Mouse (Mus musculus) intestine, embryonic 15.5 days (tissue): ENCODE results near the gene Bad. TPM values are rescaled to one million over a fixed set of nuclear protein-coding genes. Genes with fewer than 3 reads are reported as not detected.
A peak's percentile ranks its signal among the peaks of the same experiment; 100 is the strongest.
"Not testable (repeated sequence)": the region's sequence is repeated elsewhere in the genome, so short reads cannot be mapped to it uniquely, and the experiment has no call there.

Source experiments
- ATAC-seq: fragments of 200-750 bp; cut with Nextera tagmentation; 2 replicates; pipeline ENCODE4 v1.8.0; 2017; ENCODE audit warnings: moderate TSS enrichment, moderate library complexity
- H3K27ac ChIP-seq: fragments of 300-500 bp; sonication (generic); 2 replicates; pipeline ENCODE4 v1.5.1; 2015; ENCODE audit warnings: mild to moderate bottlenecking, inconsistent platforms
- H3K27me3 ChIP-seq: fragments of 300-500 bp; sonication (generic); replicated peaks from 2 replicates; pipeline ENCODE4 v1.6.1; 2015; ENCODE audit warnings: inconsistent platforms
- H3K36me3 ChIP-seq: fragments of 300-500 bp; sonication (generic); 2 replicates; pipeline ENCODE4 v1.6.1; 2015; ENCODE audit warnings: inconsistent platforms
- H3K4me1 ChIP-seq: fragments of 300-500 bp; sonication (generic); replicated peaks from 2 replicates; pipeline ENCODE4 v1.6.1; 2015; ENCODE audit warnings: inconsistent platforms
- H3K4me2 ChIP-seq: fragments of 300-500 bp; sonication (generic); replicated peaks from 2 replicates; pipeline ENCODE4 v1.6.1; 2015; ENCODE audit warnings: mild to moderate bottlenecking, inconsistent platforms
- H3K4me3 ChIP-seq: fragments of 300-500 bp; sonication (generic); replicated peaks from 2 replicates; pipeline ENCODE4 v1.5.1; 2015; ENCODE audit warnings: inconsistent platforms
- H3K9ac ChIP-seq: fragments of 300-500 bp; sonication (generic); 2 replicates; pipeline ENCODE4 v1.6.1; 2015; ENCODE audit warnings: inconsistent platforms
- H3K9me3 ChIP-seq: fragments of 300-500 bp; sonication (generic); 2 replicates; pipeline ENCODE4 v1.6.1; 2016; ENCODE audit warnings: inconsistent platforms
- WGBS: fragments of 180-500 bp; shearing (Covaris S2); methylation state at CpG from one replicate; pipeline ENCODE4 v1.1.7; 2015; 5-methylcytosine and 5-hydroxymethylcytosine counted together
- polyA plus RNA-seq: library from polyadenylated mRNA; unstranded; fragments of >200 nt; fragmentation: Nextera tagmentation; extraction: Ambion mirVana; gene quantifications from 2 replicates; pipeline ENCODE4 v1.2.1, GENCODE M21; 2015

Gene Bad
- polyA plus RNA-seq, 1 experiment from 2014 or later: 70.0 TPM

DNA sequence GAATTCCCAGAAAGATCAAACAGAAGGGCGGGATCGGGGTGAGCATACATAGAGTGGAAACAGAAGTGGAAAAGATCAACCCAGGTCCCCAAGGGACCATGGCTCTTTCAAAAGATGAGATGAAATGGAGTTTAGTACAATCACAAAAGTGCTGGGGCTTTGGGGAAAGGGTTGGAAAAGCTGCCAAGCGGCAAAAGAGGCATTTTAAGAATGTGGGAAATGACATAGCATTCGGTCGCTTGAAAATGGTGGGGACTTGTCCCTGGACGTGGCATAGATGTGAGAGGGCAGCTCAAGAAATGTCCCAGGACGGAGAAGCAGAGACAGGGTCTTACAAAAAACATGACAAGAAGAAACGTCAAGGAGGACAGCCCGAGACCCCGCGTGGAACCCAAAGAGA lies 32.6 kb upstream of the Bad start:
- Histone ChIP-seq H3K9ac (peak overlapping the region; percentile 68), H3K9me3 (no peaks in the 10 kb centered on the region), H3K27ac (peak overlapping the region; percentile 99), H3K36me3 (peaks cover 35% of the 10 kb centered on the region), H3K27me3 (no peaks in the 10 kb centered on the region), H3K4me2 (peak overlapping the region; percentile 77), H3K4me1 (peaks cover 20% of the 10 kb centered on the region), H3K4me3 (peak overlapping the region; percentile 56)
- 8% methylated on average over 11 of the region's 11 CpGs for WGBS
- ATAC-seq: no peak

DNA sequence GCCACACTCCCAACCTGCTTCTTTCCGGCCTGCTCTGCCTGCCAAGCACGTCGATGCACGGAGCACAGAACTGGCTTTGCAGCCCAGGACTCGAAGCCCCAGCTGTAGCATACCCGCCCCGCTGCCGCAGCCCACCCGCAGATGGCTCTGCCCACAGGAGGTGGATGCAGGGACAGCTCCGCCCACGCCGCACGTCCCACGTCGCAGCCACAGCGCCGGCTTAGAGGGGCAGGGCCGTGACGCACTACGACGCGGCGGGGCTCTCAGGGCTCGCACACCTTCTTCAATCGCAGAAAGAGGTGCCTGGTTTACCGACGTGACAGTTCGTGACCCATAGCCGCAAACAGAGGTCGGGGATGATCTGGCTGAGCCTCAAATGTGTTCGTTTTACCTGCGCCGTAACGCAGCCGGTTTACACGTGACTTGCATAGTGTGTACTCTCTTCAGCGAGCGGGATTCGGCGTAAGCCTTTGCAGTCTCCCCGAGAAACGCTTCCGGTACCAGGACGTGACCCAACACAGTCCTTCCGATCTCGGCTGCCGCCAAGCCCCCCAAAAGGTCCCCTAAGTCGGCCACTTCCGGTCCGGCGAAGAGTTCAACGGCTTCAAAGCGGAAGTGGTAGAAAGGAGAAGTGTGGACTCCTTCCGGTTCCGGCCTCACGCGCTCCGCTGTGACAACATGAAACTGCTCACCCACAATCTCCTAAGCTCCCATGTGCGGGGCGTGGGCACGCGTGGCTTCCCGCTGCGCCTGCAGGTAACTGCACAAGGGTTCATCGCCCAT lies 32.0 kb upstream of the Bad start, which contains the start of the genes Trmt112 and Prdx5:
Gene Trmt112 (plus strand): TSS at position 192 of the 783 bp plus-strand sequence.
Gene Prdx5 (minus strand): TSS at position 600 of the 783 bp plus-strand sequence.
- Histone ChIP-seq H3K4me2 (peak within 1 kb of the TSS; percentile 77), H3K27me3 (no peaks in the 10 kb centered on the region), H3K4me3 (peak within 1 kb of the TSS; percentile 56), H3K9me3 (no peaks in the 10 kb centered on the region), H3K27ac (peak within 1 kb of the TSS; percentile 99), H3K4me1 (peaks cover 20% of the 10 kb centered on the region), H3K9ac (peak within 1 kb of the TSS; percentile 68), H3K36me3 (peaks cover 35% of the 10 kb centered on the region)
- ATAC-seq: peak; percentile 93
- under 1% methylated on average over 65 of the region's 65 CpGs for WGBS

DNA sequence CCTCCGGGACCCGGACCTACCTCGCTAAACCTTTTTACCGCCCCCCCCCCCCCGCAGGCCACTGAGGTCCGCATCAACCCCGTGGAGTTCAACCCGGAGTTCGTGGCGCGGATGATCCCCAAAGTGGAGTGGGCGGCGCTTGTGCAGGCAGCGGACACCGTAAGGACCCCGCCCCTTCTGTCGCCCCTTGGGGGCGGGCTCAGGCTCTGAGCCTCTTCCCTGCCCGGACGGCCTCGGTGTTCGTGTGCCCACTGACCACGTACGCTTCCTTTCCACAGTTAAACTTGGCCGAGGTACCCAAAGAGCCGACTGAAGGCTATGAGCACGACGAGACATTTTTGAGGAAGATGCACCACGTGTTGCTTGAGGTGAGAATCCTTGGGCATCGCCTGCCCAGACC lies 31.4 kb upstream of the Bad start:
- H3K9me3 ChIP-seq, H3K27me3 ChIP-seq: not testable (repeated sequence)
- Histone ChIP-seq H3K4me1 (peaks cover 20% of the 10 kb centered on the region), H3K27ac (peak overlapping the region; percentile 99), H3K4me2 (peak overlapping the region; percentile 77), H3K4me3 (peak overlapping the region; percentile 56), H3K9ac (peak overlapping the region; percentile 68), H3K36me3 (peaks cover 35% of the 10 kb centered on the region)
- ATAC-seq: peak; percentile 54
- WGBS: under 1% methylated on average over 30 of the region's 30 CpGs

DNA sequence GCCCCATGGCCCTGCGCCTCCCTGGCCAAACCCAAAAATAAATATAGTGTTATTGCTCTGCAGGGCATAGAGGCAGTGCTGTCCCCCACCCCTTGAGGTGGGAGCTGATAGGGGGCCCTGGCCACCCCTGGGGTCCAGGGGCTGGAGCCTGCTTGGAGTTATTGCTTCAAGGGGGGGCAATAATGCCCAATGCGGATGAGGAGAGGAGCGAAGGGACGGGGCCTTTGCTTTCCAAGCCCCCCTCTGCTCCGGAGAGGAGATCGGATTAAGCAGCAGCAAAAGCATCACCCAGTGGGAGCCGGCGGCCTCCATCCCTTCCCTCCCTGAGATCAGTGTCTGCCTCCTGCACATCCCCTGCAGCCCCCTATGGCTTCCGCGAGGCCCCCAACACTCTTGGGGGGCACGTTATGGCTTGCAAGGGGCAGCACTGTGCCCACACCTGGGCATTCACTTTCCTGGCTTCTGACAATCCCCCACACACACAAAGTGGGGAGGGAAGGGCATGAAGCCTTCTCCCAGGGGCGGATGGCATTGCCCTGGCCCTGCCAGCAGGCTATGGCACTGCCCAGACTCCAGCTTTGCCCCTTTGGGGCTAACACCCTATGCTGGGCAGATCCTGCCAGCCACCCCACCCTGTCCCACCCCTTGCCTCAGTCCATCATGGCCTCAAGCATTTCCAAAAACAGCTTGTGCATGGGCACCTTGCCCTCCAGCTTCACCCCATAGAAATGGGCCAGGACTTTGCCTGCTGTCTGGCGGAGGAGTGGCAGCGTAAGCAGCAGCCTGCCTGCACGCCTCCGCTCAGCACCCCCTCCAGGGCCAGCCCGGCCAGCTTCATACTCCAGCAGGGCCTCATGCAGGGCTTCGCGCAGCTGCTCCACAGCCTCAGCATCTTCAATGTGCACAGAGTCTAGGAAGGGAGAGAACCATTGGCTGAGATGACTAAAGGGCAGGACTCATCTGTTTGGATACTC lies 30.3 kb upstream of the Bad start:
- H3K9ac ChIP-seq: 0 out of 2 replicates have a peak overlapping the region, but pooled peaks have one; percentile 11
- peak overlapping the region; percentile 18 for H3K4me3 ChIP-seq

GRCm38 (mm10) chr19:6912205-6912970 lies 29.3 kb upstream of the Bad start:
- H3K27me3 ChIP-seq: no peaks in the 10 kb centered on the region
- H3K36me3 ChIP-seq: peaks cover 27% of the 10 kb centered on the region
- WGBS: 93% methylated on average over 15 of the region's 15 CpGs
- H3K9ac ChIP-seq: no peak overlapping the region
- H3K4me1 ChIP-seq: peaks cover 20% of the 10 kb centered on the region
- no peak overlapping the region for H3K4me3 ChIP-seq
- no peak overlapping the region for H3K4me2 ChIP-seq
- H3K27ac ChIP-seq: no peak overlapping the region
- no peaks in the 10 kb centered on the region for H3K9me3 ChIP-seq
- no peak for ATAC-seq

More for the DNA sequence above, 30.3 kb upstream of the Bad start:
- peak overlapping the region; percentile 45 for H3K4me2 ChIP-seq
- peaks cover 35% of the 10 kb centered on the region for H3K36me3 ChIP-seq
- H3K27ac ChIP-seq: peak overlapping the region; percentile 10; the same call in 1 of the 2 replicates
- ATAC-seq: no peak
- H3K4me1 ChIP-seq: peaks cover 20% of the 10 kb centered on the region
- WGBS: 85% methylated on average over 19 of the region's 19 CpGs
- H3K9me3 ChIP-seq: no peaks in the 10 kb centered on the region
- no peaks in the 10 kb centered on the region for H3K27me3 ChIP-seq

DNA sequence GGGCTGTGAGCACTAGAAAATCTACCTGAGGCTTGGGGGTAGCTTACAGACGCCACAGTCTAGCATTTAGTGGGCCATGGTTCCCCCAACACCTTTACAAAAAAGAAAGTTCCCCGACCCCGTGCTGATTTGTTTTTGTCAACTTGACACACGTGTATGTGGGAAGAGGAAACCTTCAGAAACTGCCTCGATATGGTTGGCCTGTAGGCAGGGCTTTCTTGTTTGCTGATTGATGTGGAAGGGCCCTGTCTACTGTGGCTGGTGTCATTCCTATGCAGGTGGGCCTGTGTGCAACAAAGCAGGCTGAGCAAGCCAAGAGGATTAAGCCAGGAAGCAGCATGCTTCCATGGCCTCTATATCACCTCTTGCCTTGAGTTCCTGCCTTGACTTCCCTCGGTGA lies 28.6 kb upstream of the Bad start:
- H3K4me1 ChIP-seq: peaks cover 13% of the 10 kb centered on the region
- no peaks in the 10 kb centered on the region for H3K9me3 ChIP-seq
- H3K27ac ChIP-seq: no peak overlapping the region
- no peak overlapping the region for H3K4me2 ChIP-seq
- no peaks in the 10 kb centered on the region for H3K27me3 ChIP-seq
- H3K36me3 ChIP-seq: peaks cover 27% of the 10 kb centered on the region
- no peak overlapping the region for H3K4me3 ChIP-seq
- WGBS: 86% methylated on average over 6 of the region's 6 CpGs
- no peak overlapping the region for H3K9ac ChIP-seq
- no peak for ATAC-seq

DNA sequence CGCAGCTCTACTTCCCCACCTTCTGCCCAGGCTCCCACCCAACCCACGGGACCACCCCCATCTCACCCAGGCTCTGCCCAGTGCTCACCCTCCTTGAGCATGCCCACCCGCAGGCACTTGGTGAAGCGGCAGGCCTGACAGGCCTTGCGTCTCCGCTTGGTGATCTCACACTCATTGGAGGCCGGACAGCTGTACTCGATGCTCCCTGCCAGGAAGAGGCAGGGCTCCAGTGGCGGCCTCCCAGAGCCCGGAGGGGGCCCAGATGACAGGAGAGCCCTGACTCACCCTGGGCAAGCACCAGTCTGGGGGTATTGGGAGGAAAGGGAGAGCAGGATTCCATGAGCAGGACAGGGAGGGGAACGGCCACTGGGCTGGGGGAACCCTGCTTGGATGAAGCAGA lies 27.7 kb upstream of the Bad start:
- Histone ChIP-seq H3K9me3 (no peaks in the 10 kb centered on the region), H3K4me3 (no peak overlapping the region), H3K4me1 (peaks cover 7% of the 10 kb centered on the region), H3K27ac (no peak overlapping the region), H3K9ac (no peak overlapping the region), H3K27me3 (no peaks in the 10 kb centered on the region), H3K4me2 (no peak overlapping the region), H3K36me3 (peaks cover 27% of the 10 kb centered on the region)
- WGBS: 81% methylated on average over 11 of the region's 11 CpGs
- ATAC-seq: no peak

DNA sequence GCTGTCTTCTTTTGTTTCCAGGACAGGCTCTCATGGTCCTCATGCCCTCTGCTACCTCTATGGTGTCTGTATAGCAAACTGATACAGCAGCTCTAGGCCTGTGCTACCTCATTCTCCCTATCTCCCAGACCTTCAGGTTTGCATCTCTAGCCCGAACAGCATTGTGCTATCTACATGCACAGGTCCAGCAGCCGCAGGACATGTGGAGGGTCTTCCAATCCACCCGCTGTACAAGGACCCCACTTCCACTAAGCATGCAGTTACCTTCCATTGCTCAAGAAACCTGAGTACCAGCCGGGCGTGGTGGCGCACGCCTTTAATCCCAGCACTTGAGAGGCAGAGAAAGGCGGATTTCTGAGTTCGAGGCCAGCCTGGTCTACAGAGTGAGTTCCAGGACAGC lies 27.1 kb upstream of the Bad start:
- 90% methylated on average over 9 of the region's 9 CpGs for WGBS
- peaks cover 9% of the 10 kb centered on the region for H3K4me1 ChIP-seq
- ATAC-seq: no peak
- no peak overlapping the region for H3K27ac ChIP-seq
- no peak overlapping the region for H3K4me2 ChIP-seq
- peaks cover 27% of the 10 kb centered on the region for H3K36me3 ChIP-seq
- H3K27me3 ChIP-seq: no peaks in the 10 kb centered on the region
- H3K4me3 ChIP-seq: no peak overlapping the region
- no peak overlapping the region for H3K9ac ChIP-seq
- H3K9me3 ChIP-seq: no peaks in the 10 kb centered on the region

DNA sequence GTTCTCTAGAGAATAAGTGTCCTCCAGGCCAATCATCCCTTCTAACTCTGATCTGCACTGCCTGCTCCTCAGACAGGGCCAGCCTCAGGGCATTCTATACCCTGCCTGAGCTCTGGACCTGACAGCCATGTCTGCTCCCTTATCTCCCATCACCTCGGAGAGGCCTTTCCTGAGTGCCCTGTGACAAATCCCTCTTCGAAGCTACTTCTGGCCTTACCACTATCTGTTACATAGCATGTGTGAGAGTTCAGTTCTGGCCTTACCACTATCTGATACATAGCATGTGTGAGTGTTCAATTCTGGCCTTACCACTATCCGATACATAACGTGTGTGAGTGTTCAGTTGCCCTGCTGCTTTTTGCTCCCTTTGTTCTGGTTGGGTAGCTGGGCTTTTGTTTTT lies 26.4 kb upstream of the Bad start:
- peaks cover 27% of the 10 kb centered on the region for H3K36me3 ChIP-seq
- H3K9me3 ChIP-seq: no peaks in the 10 kb centered on the region
- H3K4me2 ChIP-seq: no peak overlapping the region
- WGBS: 83% methylated on average over 4 of the region's 4 CpGs
- H3K9ac ChIP-seq: no peak overlapping the region
- no peak overlapping the region for H3K27ac ChIP-seq
- no peaks in the 10 kb centered on the region for H3K27me3 ChIP-seq
- H3K4me1 ChIP-seq: peaks cover 16% of the 10 kb centered on the region
- ATAC-seq: no peak
- H3K4me3 ChIP-seq: no peak overlapping the region

DNA sequence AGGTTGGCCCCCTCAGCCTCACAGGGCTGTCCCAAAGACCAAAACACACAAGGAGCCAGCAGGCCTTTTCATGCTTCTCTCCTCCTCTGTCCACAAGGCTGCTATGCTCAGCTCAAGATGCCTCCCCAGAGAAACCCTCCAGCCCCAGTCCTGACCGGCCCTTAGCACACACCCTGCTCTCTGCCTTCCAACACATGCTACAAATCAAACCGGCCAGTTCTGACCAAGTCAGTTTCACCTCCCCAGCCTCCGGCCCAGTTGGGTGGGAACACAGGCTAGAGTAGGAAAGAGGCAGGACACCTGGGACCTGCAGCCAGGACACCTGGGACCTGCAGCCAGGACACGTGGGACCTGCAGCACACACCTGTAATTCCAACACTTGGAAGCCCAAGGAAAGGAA lies 25.2 kb upstream of the Bad start:
- ATAC-seq: no peak
- H3K4me2 ChIP-seq: no peak overlapping the region
- WGBS: 73% methylated on average over 4 of the region's 4 CpGs

DNA sequence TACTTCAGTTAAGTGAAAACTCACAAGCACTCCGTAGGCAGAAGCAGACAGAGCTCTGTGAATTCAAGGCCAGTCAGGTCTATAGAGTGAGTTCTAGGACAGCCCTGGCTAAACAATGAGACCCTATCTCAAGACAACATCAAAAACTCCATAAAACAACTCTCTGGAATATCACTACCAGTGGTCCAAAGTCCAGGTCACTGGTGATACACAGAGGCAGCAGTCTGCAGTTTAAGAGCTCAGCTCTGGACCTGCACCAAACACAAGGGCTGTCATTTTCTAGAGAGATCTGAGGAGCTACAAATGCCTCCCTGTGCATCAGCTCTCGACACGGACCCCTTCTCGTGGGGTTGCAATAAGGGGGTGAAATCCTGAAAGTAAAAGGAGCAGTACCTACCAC lies 23.3 kb upstream of the Bad start:
- Histone ChIP-seq H3K4me3 (no peak overlapping the region), H3K9me3 (no peaks in the 10 kb centered on the region), H3K4me2 (no peak overlapping the region; the same call in 1 of the 2 replicates), H3K27me3 (peaks cover 6% of the 10 kb centered on the region; the same call in 1 of the 2 replicates), H3K27ac (peak overlapping the region; percentile 33; the same call in 1 of the 2 replicates), H3K9ac (no peak overlapping the region), H3K36me3 (peaks cover 7% of the 10 kb centered on the region; the same call in 1 of the 2 replicates), H3K4me1 (peaks cover 19% of the 10 kb centered on the region)
- ATAC-seq: no peak
- WGBS: 78% methylated on average over 4 of the region's 4 CpGs

More for the DNA sequence above, 25.2 kb upstream of the Bad start:
- no peak overlapping the region for H3K9ac ChIP-seq
- no peaks in the 10 kb centered on the region for H3K9me3 ChIP-seq
- H3K36me3 ChIP-seq: peaks cover 22% of the 10 kb centered on the region
- H3K4me3 ChIP-seq: no peak overlapping the region
- H3K27ac ChIP-seq: no peak overlapping the region
- peaks cover 16% of the 10 kb centered on the region for H3K4me1 ChIP-seq
- no peaks in the 10 kb centered on the region for H3K27me3 ChIP-seq
